Mouse (Mus musculus): ENCODE results near the gene Treml1. TPM values are rescaled to one million over a fixed set of nuclear protein-coding genes. Genes with fewer than 3 reads are reported as not detected.

Treml1 gene
- polyA plus RNA-seq (2021; fragmentation: Nextera tagmentation) = 0.11 TPM in 1 of 2 replicates, not detected in the other
- long read RNA-seq, experiment 1 = 0 reads
- long read RNA-seq, experiment 2 = 0 reads

GRCm38 (mm10) chr17:48359616-48360015 lies at the start of gene Treml1:
Treml1 (plus strand) TSS chr17:48359916.

DNA sequence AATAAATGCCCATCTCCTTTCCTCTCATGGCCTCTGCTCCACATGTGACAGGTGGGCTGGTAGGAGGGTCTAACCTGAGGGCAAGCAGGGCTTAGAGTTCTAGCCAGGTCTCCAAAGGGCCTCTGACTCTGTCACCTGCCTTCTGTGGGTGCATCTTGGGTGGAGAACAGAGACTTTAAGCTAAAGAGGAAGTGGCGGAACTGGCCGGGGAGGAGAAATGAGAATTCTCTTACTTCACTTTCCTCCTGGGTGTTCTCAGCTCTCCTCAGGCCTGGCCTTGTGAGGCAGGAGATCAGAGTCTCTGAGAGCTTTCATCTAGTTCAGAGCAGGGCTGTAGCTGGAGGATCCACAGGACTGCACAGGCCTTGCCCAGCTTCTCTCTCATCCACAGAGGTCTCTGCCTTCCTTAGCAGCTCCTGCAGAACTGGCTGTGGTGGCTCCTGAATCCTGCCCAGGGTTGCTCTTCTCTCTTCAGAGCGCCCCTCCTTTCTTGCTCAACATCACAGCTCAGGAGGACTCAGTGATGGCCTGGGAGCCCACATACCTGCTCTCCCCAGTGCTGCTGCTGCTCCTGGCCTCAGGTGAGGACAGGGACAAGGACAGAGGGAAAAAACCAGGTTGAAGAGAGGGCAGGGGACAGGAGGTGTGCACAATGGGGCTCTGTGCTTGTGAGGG lies 43.7 kb upstream of the Treml1 start, which contains the start of gene B430306N03Rik:
B430306N03Rik (plus strand) TSS at position 237 of the 675 bp plus-strand sequence.

GRCm38 (mm10) chr17:48346231-48346630 lies 13.5 kb upstream of the Treml1 start, which contains the start of gene Trem2:
Trem2 (plus strand) TSS chr17:48346401.

DNA sequence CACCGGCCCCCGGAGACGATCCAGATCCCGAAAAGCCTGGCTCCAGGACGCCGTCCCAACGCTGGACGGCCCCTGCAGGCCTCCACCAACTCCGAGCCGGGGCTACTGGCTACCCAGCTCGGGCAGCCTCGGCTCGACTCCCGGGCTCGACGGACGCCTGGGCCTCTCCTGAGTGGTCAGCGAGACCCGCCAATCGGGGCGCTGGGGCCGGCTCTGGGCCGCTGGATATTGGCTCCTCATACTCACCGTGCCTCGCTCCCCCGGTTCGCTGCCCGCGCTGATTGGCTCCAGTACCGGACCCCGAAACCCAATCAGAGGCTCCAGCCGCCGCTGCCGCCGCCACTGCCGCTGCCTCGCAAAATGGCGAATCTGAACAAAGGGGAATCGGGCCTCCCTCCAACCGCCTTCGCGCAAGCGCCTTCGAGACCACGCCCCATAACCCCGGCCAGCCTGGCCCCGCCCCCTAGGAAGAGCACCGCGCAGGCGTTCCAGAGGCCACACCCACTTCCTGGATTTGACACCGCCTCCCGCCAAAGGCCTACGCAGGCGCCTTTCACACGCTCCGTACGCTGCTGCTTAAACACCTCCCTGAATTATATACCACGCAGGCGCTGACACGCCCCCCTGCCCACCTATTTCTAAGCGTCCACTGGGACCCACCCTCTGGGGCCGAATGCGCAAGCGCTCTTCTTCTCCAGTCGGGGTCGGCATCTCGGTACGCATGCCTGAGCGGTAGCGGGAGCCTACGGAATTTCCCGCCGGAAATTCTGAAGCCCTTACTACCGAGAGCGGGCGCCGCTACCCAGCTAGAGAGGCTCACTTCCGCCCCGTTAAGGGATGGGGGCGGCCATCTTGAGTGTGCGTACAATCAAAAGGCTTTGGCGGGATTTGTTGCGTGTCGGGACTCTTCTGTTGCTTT lies 49.9 kb downstream of the Treml1 start, which contains the start of the genes Nfya and Oard1:
Nfya (minus strand) TSS at position 527 of the 919 bp plus-strand sequence.
Oard1 (plus strand) TSS at position 635 of the 919 bp plus-strand sequence.

Other genes with a start within 250 kb of the Treml1 start
- not detected in 2 replicates for gene 9830107B12Rik, start 213.6 kb upstream of the Treml1 start, polyA plus RNA-seq (2021; fragmentation: Nextera tagmentation)
- not detected in 2 replicates for gene A530064D06Rik, start 192.6 kb upstream of the Treml1 start, polyA plus RNA-seq (2021; fragmentation: Nextera tagmentation)
- gene Trem1, start 127.1 kb upstream of the Treml1 start, polyA plus RNA-seq (2021; fragmentation: Nextera tagmentation) = not detected in 2 replicates
- gene Trem3, start 112.1 kb upstream of the Treml1 start, polyA plus RNA-seq (2021; fragmentation: Nextera tagmentation) = 0.62 TPM in 1 of 2 replicates, not detected in the other
- not detected in 2 replicates for gene Treml4, start 95.6 kb upstream of the Treml1 start, polyA plus RNA-seq (2021; fragmentation: Nextera tagmentation)
- 0.06 and 0.11 TPM in 2 replicates for gene Treml2, start 60.4 kb upstream of the Treml1 start, polyA plus RNA-seq (2021; fragmentation: Nextera tagmentation)
- gene B430306N03Rik, start 43.8 kb upstream of the Treml1 start, polyA plus RNA-seq (2021; fragmentation: Nextera tagmentation) = 0.08 TPM in 1 of 2 replicates, not detected in the other
- 42.6 and 42.7 TPM in 2 replicates for gene Trem2, start 13.5 kb upstream of the Treml1 start, polyA plus RNA-seq (2021; fragmentation: Nextera tagmentation)
- 1.3 and 1.8 TPM in 2 replicates for gene Nfya, start 50.0 kb downstream of the Treml1 start, polyA plus RNA-seq (2021; fragmentation: Nextera tagmentation)
- gene Oard1, start 50.1 kb downstream of the Treml1 start, polyA plus RNA-seq (2021; fragmentation: Nextera tagmentation) = 29.2 and 31.2 TPM in 2 replicates
- gene Apobec2, start 73.0 kb downstream of the Treml1 start, polyA plus RNA-seq (2021; fragmentation: Nextera tagmentation) = 0.26 and 0.38 TPM in 2 replicates
- gene Tspo2, start 91.6 kb downstream of the Treml1 start, polyA plus RNA-seq (2021; fragmentation: Nextera tagmentation) = not detected in 2 replicates
- 0.26 and 0.46 TPM in 2 replicates for gene Unc5cl, start 95.0 kb downstream of the Treml1 start, polyA plus RNA-seq (2021; fragmentation: Nextera tagmentation)